Mouse (Mus musculus) thymus, adult 2 months (tissue): ENCODE results near the gene 4930432K21Rik. TPM values are rescaled to one million over a fixed set of nuclear protein-coding genes. Genes with fewer than 3 reads are reported as not detected.

Source experiments
- DNase-seq: peaks from one replicate; pipeline ENCODE4 v3.0.0; 2021
- H3K27ac ChIP-seq: fragments of 200-500 bp; 2 replicates; pipeline ENCODE4 v1.5.1; 2012; ENCODE audit warnings: low read length, control low read depth; ENCODE audit not compliant: control insufficient read depth, insufficient read depth
- H3K27me3 ChIP-seq: fragments of 200-500 bp; 2 replicates; pipeline ENCODE4 v1.6.1; 2012; ENCODE audit warnings: mild to moderate bottlenecking, low read length, moderate library complexity, mixed read lengths; ENCODE audit not compliant: control insufficient read depth, insufficient read depth
- H3K36me3 ChIP-seq: fragments of 200-500 bp; 2 replicates; pipeline ENCODE4 v1.6.1; 2012; ENCODE audit warnings: mild to moderate bottlenecking, low read length, moderate library complexity; ENCODE audit not compliant: control insufficient read depth, insufficient read depth
- H3K4me1 ChIP-seq: fragments of 200-500 bp; replicated peaks from 2 replicates; pipeline ENCODE4 v1.6.1; 2012; ENCODE audit warnings: low read length; ENCODE audit not compliant: control insufficient read depth, insufficient read depth
- H3K4me3 ChIP-seq: fragments of 200-500 bp; 2 replicates; pipeline ENCODE4 v1.5.1; 2012; ENCODE audit warnings: mild to moderate bottlenecking, low read length, control low read depth, moderate library complexity; ENCODE audit not compliant: control insufficient read depth, insufficient read depth
- CTCF ChIP-seq: fragments of 200-500 bp; IDR thresholded peaks from 2 replicates; pipeline ENCODE4 v1.5.1; 2012; ENCODE audit warnings: mild to moderate bottlenecking, control low read depth, low read length, moderate library complexity, borderline replicate concordance; ENCODE audit not compliant: control insufficient read depth, poor library complexity, insufficient read depth; ENCODE audit errors: extremely low read depth
- POLR2A ChIP-seq: fragments of 200-500 bp; IDR thresholded peaks from 2 replicates; pipeline ENCODE4 v1.6.1; 2012; ENCODE audit warnings: mild to moderate bottlenecking, low read length, control low read depth, moderate library complexity; ENCODE audit not compliant: control insufficient read depth, poor library complexity, insufficient read depth; ENCODE audit errors: extremely low read depth
- WGBS: fragments of 180-500 bp; shearing (Covaris S2); methylation state at CpG from one replicate; pipeline ENCODE4 v1.1.7; 2018; 5-methylcytosine and 5-hydroxymethylcytosine counted together
- polyA plus RNA-seq: library from polyadenylated mRNA; depleted of rRNA; stranded (reverse); fragments of >200 nt; gene quantifications from 2 replicates; pipeline ENCODE4 v1.2.3, GENCODE M21; 2012

4930432K21Rik gene
- polyA plus RNA-seq, 1 experiment: 1.9 TPM

DNA sequence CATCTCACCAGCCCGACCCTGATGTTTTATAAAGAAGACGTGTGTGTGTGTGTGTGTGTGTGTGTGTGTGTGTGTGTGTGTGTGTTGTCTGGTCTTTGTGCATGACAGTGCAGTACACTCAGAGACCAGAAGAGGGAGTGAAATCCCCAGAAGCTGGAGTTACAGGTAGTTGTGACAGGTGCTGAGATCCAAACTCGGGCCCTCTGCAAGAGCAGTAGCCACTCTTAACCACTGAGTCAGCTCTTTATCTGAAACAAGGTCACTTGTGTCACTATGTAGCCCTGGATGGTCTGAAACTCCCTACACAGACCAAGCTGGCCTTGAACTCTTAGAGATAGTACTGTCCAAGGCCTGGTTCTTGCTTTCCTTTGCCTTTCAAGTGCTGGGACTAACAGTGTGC, 58.8 kb downstream of the 4930432K21Rik start:
- TF ChIP-seq POLR2A (no peak), CTCF (no peak)
- 98% methylated on average over 3 of the region's 3 CpGs for WGBS
- Histone ChIP-seq H3K4me1 (peaks cover 55% of the 10 kb centered on the region), H3K27ac (no peak overlapping the region), H3K36me3 (peaks cover 6% of the 10 kb centered on the region; the same call in 1 of the 2 replicates), H3K4me3 (no peak overlapping the region), H3K27me3 (no peaks in the 10 kb centered on the region)
- DNase-seq: no peak

DNA sequence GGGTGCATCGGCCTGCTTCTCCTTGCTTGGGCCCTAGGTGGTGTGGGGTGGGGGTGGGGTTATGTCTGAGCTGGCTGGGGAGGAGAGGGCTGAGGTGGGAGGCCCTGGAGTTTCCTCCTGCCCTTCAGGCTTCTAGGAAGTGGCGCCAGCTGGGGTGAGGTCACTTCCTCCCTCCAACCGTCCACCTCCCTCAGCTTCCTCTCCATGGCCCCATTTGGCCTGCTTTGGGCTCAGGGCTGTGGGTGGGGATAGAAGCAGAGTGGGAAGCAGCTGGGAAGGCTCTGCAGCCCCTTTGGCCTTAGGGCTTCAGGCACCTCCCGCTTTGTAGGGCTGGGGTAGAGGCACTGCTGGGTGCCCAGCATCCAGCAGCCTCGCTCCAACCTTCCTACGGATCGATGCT, 60.0 kb downstream of the 4930432K21Rik start:
- Histone ChIP-seq H3K36me3 (peaks cover 15% of the 10 kb centered on the region; the same call in 1 of the 2 replicates), H3K4me3 (no peak overlapping the region), H3K4me1 (peaks cover 45% of the 10 kb centered on the region), H3K27me3 (no peaks in the 10 kb centered on the region), H3K27ac (peak overlapping the region; percentile 91)
- TF ChIP-seq POLR2A (peak; percentile 42; the same call in 1 of the 2 replicates), CTCF (no peak)
- peak; percentile 66 for DNase-seq
- 14% methylated on average over 7 of the region's 7 CpGs for WGBS

DNA sequence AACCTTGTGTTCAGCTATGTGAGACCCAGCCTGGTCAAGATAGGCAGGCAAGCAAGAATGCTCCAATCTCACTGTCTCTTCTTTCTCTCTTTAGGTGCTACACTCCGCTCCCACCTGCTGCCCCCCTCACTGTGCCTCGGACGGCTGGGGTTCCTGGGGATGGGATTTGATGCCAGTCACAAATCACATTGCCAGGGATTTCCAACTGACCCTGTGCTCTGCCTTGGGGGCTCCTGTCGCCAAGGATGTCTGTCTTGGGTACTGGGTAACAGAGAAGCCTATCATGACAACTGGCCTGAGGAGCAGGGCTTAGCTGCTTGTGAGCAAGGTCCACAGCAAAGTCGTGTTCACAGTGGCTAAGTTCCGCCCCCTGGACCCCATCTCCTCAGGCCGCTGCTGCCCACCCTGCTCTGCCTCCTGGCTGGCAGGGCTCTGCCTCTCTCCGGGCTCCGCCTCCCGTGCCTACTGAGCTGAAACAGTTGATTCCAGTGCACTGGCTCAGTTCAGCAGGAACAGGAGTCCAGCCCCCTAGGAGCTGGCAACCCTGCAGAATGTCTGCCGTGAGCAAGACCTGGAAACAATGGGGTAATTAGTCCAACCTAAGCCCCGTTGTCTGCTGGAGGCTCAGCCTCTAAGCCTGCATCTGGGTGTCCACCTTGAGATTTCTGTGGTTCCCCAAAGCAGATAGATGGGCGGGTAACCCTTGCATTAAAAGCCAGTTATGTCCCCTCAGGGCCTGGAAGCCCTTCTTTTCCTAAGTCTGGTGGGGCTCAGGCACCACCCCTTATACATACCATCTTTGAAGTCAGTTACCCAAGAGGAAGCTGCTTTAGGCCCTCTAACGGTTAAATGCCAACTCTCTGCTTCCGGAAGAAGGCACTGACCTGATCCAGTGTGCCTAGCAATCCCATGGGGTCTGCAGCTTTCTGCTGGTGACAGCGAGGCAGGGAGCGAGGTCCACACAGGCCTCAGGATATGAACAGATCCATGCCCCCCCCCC, 60.9 kb downstream of the 4930432K21Rik start:
- Histone ChIP-seq H3K4me1 (peaks cover 39% of the 10 kb centered on the region), H3K27ac (peak overlapping the region; percentile 91), H3K27me3 (no peaks in the 10 kb centered on the region), H3K36me3 (peaks cover 22% of the 10 kb centered on the region), H3K4me3 (peak overlapping the region; percentile 4)
- WGBS: 34% methylated on average over 17 of the region's 17 CpGs
- peak; percentile 52 for DNase-seq
- TF ChIP-seq CTCF (no peak), POLR2A (no peak)

DNA sequence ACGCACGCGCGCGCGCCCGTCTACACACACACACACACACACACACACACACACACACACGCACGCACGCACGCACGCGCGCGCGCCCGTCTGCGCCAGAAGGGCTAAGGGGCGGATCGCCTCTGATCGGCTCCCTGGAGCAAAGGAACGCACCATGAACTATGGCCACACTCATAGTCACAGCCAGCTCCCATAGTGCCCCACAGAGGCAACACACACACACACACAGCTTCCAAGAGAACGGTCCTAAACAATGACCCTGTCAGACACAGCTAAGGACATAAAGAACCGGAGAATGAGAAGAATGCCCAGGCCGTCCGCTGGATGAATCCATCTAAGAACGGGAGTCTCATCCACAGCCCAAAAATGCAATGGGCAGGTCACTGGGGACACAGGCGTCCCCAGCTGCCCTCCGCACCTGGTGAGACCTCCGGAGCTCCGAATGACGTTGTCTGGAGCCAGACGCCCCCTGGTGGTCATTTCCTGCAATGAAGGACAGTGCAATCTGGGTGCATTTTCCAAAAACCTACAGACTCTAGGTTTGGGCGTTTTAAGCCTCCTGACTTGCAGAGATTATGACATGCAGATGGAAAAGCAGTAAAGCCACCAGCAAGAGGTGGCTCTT, 62.5 kb downstream of the 4930432K21Rik start:
- DNase-seq: peak; percentile 88
- no peak for TF ChIP-seq POLR2A
- TF ChIP-seq CTCF: peak; percentile 95
- Histone ChIP-seq H3K36me3 (peaks cover 28% of the 10 kb centered on the region), H3K27ac (no peak overlapping the region), H3K4me1 (peaks cover 33% of the 10 kb centered on the region), H3K4me3 (no peak overlapping the region), H3K27me3 (no peaks in the 10 kb centered on the region)
- 63% methylated on average over 34 of the region's 34 CpGs for WGBS

DNA sequence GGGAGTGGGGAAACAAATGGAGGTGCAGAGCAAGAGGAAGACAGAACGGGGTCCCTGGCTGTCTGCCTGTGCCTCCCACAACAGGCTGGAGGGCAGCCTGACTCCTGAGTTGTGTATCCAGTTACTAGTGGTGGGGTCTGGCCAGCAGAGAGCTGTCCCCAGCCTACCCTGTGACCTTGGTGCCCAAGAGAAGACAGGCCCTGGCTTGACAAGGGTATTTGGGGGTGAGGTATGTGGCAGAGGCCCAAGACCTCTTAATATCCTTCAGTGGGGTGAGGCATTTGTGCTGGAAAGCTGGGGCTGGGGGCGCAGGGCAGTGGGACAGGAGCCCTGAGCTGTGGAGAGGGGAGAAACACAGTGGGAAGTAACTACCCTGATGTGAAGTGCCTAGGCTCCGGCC, 63.4 kb downstream of the 4930432K21Rik start:
- 98% methylated on average over 3 of the region's 3 CpGs for WGBS
- Histone ChIP-seq H3K4me1 (peaks cover 33% of the 10 kb centered on the region), H3K4me3 (no peak overlapping the region), H3K27ac (no peak overlapping the region), H3K36me3 (peaks cover 34% of the 10 kb centered on the region), H3K27me3 (no peaks in the 10 kb centered on the region)
- TF ChIP-seq POLR2A: no peak
- no peak for TF ChIP-seq CTCF
- no peak for DNase-seq

DNA sequence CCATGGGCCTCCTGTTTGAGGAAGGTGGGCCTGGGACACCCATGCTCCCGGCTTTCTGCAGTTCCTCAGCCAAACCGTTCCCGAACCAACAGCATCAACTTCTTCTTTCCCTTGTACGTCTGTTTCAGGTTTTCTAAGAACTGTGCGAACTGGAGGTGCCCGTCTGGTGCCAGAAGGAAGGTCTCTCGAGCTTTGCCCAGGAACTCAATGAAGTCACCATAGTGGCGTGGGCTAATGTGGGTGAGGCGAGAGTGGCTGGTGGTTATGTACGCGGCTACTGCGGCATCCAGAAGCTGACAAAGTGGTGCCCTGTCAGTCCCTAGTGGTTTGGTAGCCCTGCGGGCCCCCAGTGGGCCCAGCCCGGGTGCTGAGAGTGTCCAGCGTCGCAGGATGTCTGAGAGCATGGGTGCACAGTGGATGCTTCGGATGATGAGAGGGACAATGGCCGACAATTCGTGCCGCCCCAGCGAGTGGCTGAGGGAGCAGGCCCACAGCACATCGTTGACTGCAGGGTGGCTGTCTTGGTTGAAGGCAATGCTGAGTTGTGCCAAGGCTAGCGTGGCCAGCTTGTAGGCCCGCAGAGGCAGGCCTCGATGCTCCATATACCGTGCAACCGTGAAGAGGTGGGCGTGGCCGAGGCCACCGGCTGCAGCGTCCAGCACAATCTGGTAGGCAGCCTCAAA, 64.2 kb downstream of the 4930432K21Rik start:
- Histone ChIP-seq H3K4me3 (no peak overlapping the region), H3K36me3 (peaks cover 40% of the 10 kb centered on the region), H3K4me1 (peaks cover 33% of the 10 kb centered on the region), H3K27ac (no peak overlapping the region), H3K27me3 (no peaks in the 10 kb centered on the region)
- 94% methylated on average over 31 of the region's 31 CpGs for WGBS
- TF ChIP-seq POLR2A (no peak), CTCF (no peak)
- DNase-seq: no peak
